Mouse (Mus musculus) neural tube, embryonic 12.5 days (tissue): ENCODE data around the gene Map2k5. TPM values are rescaled to one million over a fixed set of nuclear protein-coding genes. Genes with fewer than 3 reads are reported as not detected.
A peak's percentile ranks its signal among the peaks of the same experiment; 100 is the strongest.

Experiments
- ATAC-seq: fragments of 200-750 bp; cut with Nextera tagmentation; 2 replicates; pipeline ENCODE4 v1.8.0; 2017; ENCODE audit warnings: low read depth, mild to moderate bottlenecking, moderate TSS enrichment, moderate library complexity; ENCODE audit not compliant: low FRiP score
- H3K27ac ChIP-seq: fragments of 300-500 bp; sonication (generic); 2 replicates; pipeline ENCODE4 v1.5.1; 2016
- H3K27me3 ChIP-seq: fragments of 300-500 bp; sonication (generic); replicated peaks from 2 replicates; pipeline ENCODE4 v1.6.1; 2016; ENCODE audit warnings: mild to moderate bottlenecking
- H3K36me3 ChIP-seq: fragments of 300-500 bp; sonication (generic); 2 replicates; pipeline ENCODE4 v1.6.1; 2016; ENCODE audit warnings: mild to moderate bottlenecking
- H3K4me1 ChIP-seq: fragments of 300-500 bp; sonication (generic); 2 replicates; pipeline ENCODE4 v1.6.1; 2016
- H3K4me2 ChIP-seq: fragments of 300-500 bp; sonication (generic); replicated peaks from 2 replicates; pipeline ENCODE4 v1.6.1; 2016; ENCODE audit warnings: mild to moderate bottlenecking
- H3K4me3 ChIP-seq: fragments of 300-500 bp; sonication (generic); 2 replicates; pipeline ENCODE4 v1.5.1; 2016
- H3K9ac ChIP-seq: fragments of 300-500 bp; sonication (generic); 2 replicates; pipeline ENCODE4 v1.6.1; 2016; ENCODE audit warnings: mild to moderate bottlenecking
- H3K9me3 ChIP-seq: fragments of 300-500 bp; sonication (generic); 2 replicates; pipeline ENCODE4 v1.6.1; 2016; ENCODE audit warnings: mild to moderate bottlenecking
- WGBS: fragments of 180-500 bp; shearing (Covaris S2); methylation state at CpG from one replicate; pipeline ENCODE4 v1.1.7; 2016; 5-methylcytosine and 5-hydroxymethylcytosine counted together
- polyA plus RNA-seq: library from polyadenylated mRNA; unstranded; fragments of >200 nt; fragmentation: Nextera tagmentation; extraction: Ambion mirVana; gene quantifications from 2 replicates; pipeline ENCODE4 v1.2.1, GENCODE M21; 2016

The Map2k5 gene
- polyA plus RNA-seq, 1 experiment from 2014 or later, result 45.9 TPM

GRCm38 (mm10) chr9:63248095-63248787 lies 129.5 kb downstream of the Map2k5 start:
- Histone ChIP-seq H3K27ac (no peak overlapping the region), H3K27me3 (no peaks in the 10 kb centered on the region), H3K36me3 (peaks cover 5% of the 10 kb centered on the region; the same call in 1 of the 2 replicates), H3K9ac (no peak overlapping the region), H3K9me3 (no peaks in the 10 kb centered on the region), H3K4me1 (peaks cover 15% of the 10 kb centered on the region), H3K4me3 (no peak overlapping the region), H3K4me2 (no peak overlapping the region)
- no peak for ATAC-seq

GRCm38 (mm10) chr9:63246568-63247169 lies 131.0 kb downstream of the Map2k5 start:
- H3K4me2 ChIP-seq, result no peak overlapping the region
- H3K9ac ChIP-seq, result no peak overlapping the region
- no peak overlapping the region for H3K27ac ChIP-seq
- peaks cover 5% of the 10 kb centered on the region; the same call in 1 of the 2 replicates for H3K36me3 ChIP-seq
- no peak overlapping the region for H3K4me3 ChIP-seq
- H3K4me1 ChIP-seq, result peaks cover 21% of the 10 kb centered on the region
- 81% methylated on average over 5 of the region's 5 CpGs for WGBS
- H3K27me3 ChIP-seq, result no peaks in the 10 kb centered on the region
- no peak for ATAC-seq
- H3K9me3 ChIP-seq, result no peaks in the 10 kb centered on the region

- no peak overlapping the region for H3K4me3 ChIP-seq
- H3K4me1 ChIP-seq, result peaks cover 26% of the 10 kb centered on the region
- H3K4me2 ChIP-seq, result no peak overlapping the region
- H3K27ac ChIP-seq, result no peak overlapping the region
- no peaks in the 10 kb centered on the region for H3K27me3 ChIP-seq
- H3K9ac ChIP-seq, result no peak overlapping the region
- 0 out of 2 replicates have a peak, but pooled peaks cover 5% of the 10 kb centered on the region for H3K36me3 ChIP-seq
- ATAC-seq, result no peak
- 25% methylated on average over 6 of the region's 6 CpGs for WGBS
- H3K9me3 ChIP-seq, result no peaks in the 10 kb centered on the region
Measured at GRCm38 (mm10) chr9:63241961-63242360, 135.7 kb downstream of the Map2k5 start.

GRCm38 (mm10) chr9:63241241-63241640 lies 136.5 kb downstream of the Map2k5 start:
- no peak for ATAC-seq
- Histone ChIP-seq H3K36me3 (0 out of 2 replicates have a peak, but pooled peaks cover 5% of the 10 kb centered on the region), H3K4me3 (no peak overlapping the region), H3K9ac (no peak overlapping the region), H3K9me3 (no peaks in the 10 kb centered on the region), H3K27me3 (no peaks in the 10 kb centered on the region), H3K27ac (no peak overlapping the region), H3K4me2 (0 out of 2 replicates have a peak overlapping the region, but pooled peaks have one; percentile 6), H3K4me1 (peaks cover 21% of the 10 kb centered on the region)
- WGBS, result 30% methylated on average over 8 of the region's 8 CpGs

GRCm38 (mm10) chr9:63234356-63234755 lies 143.3 kb downstream of the Map2k5 start:
- Histone ChIP-seq H3K4me1 (peaks cover 19% of the 10 kb centered on the region), H3K4me2 (no peak overlapping the region), H3K27ac (no peak overlapping the region), H3K4me3 (no peak overlapping the region), H3K9me3 (no peaks in the 10 kb centered on the region), H3K27me3 (no peaks in the 10 kb centered on the region), H3K9ac (no peak overlapping the region), H3K36me3 (no peaks in the 10 kb centered on the region)
- 31% methylated on average over 5 of the region's 5 CpGs for WGBS
- no peak for ATAC-seq

- no peak overlapping the region for H3K27ac ChIP-seq
- no peaks in the 10 kb centered on the region for H3K27me3 ChIP-seq
- H3K9me3 ChIP-seq, result no peaks in the 10 kb centered on the region
- no peak for ATAC-seq
- H3K4me1 ChIP-seq, result peaks cover 13% of the 10 kb centered on the region
- H3K4me3 ChIP-seq, result no peak overlapping the region
- no peak overlapping the region for H3K9ac ChIP-seq
- 42% methylated on average over 15 of the region's 15 CpGs for WGBS
- H3K4me2 ChIP-seq, result peak overlapping the region; percentile 18; the same call in 1 of the 2 replicates
- no peaks in the 10 kb centered on the region for H3K36me3 ChIP-seq
Measured at GRCm38 (mm10) chr9:63230289-63230688, 147.4 kb downstream of the Map2k5 start.

GRCm38 (mm10) chr9:63229124-63229523 lies 148.6 kb downstream of the Map2k5 start:
- Histone ChIP-seq H3K36me3 (no peaks in the 10 kb centered on the region), H3K4me1 (peaks cover 8% of the 10 kb centered on the region), H3K9ac (no peak overlapping the region), H3K4me3 (no peak overlapping the region), H3K27me3 (no peaks in the 10 kb centered on the region), H3K9me3 (no peaks in the 10 kb centered on the region), H3K4me2 (no peak overlapping the region), H3K27ac (no peak overlapping the region)
- no peak for ATAC-seq
- 83% methylated on average over 4 of the region's 4 CpGs for WGBS

GRCm38 (mm10) chr9:63222161-63222560 lies 155.5 kb downstream of the Map2k5 start:
- no peak for ATAC-seq
- H3K27ac ChIP-seq, result no peak overlapping the region

GRCm38 (mm10) chr9:63219851-63220250 lies 157.9 kb downstream of the Map2k5 start:
- H3K9ac ChIP-seq, result no peak overlapping the region
- H3K4me2 ChIP-seq, result no peak overlapping the region
- 0 out of 2 replicates have a peak overlapping the region, but pooled peaks have one; percentile 15 for H3K27ac ChIP-seq
- 68% methylated on average over 7 of the region's 7 CpGs for WGBS
- H3K4me1 ChIP-seq, result peaks cover 37% of the 10 kb centered on the region
- ATAC-seq, result no peak
- H3K9me3 ChIP-seq, result no peaks in the 10 kb centered on the region
- H3K36me3 ChIP-seq, result no peaks in the 10 kb centered on the region
- H3K27me3 ChIP-seq, result no peaks in the 10 kb centered on the region
- no peak overlapping the region for H3K4me3 ChIP-seq

More at GRCm38 (mm10) chr9:63222161-63222560, 155.5 kb downstream of the Map2k5 start:
- Histone ChIP-seq H3K36me3 (no peaks in the 10 kb centered on the region), H3K4me1 (peaks cover 29% of the 10 kb centered on the region), H3K27me3 (no peaks in the 10 kb centered on the region), H3K4me3 (no peak overlapping the region), H3K9ac (no peak overlapping the region), H3K9me3 (no peaks in the 10 kb centered on the region), H3K4me2 (no peak overlapping the region)
- WGBS, result 47% methylated on average over 6 of the region's 6 CpGs

GRCm38 (mm10) chr9:63215031-63215430 lies 162.7 kb downstream of the Map2k5 start:
- H3K4me3 ChIP-seq, result no peak overlapping the region
- H3K36me3 ChIP-seq, result no peaks in the 10 kb centered on the region
- H3K9me3 ChIP-seq, result no peaks in the 10 kb centered on the region
- H3K4me2 ChIP-seq, result no peak overlapping the region
- H3K27me3 ChIP-seq, result no peaks in the 10 kb centered on the region
- 78% methylated on average over 2 of the region's 2 CpGs for WGBS
- H3K9ac ChIP-seq, result no peak overlapping the region
- no peak overlapping the region for H3K27ac ChIP-seq
- no peak for ATAC-seq
- peaks cover 17% of the 10 kb centered on the region for H3K4me1 ChIP-seq

GRCm38 (mm10) chr9:63206769-63207276 lies 170.9 kb downstream of the Map2k5 start:
- Histone ChIP-seq H3K36me3 (peaks cover 8% of the 10 kb centered on the region; the same call in 1 of the 2 replicates), H3K9ac (no peak overlapping the region), H3K9me3 (no peaks in the 10 kb centered on the region), H3K27me3 (no peaks in the 10 kb centered on the region), H3K27ac (no peak overlapping the region), H3K4me2 (0 out of 2 replicates have a peak overlapping the region, but pooled peaks have one; percentile 2), H3K4me1 (peaks cover 16% of the 10 kb centered on the region), H3K4me3 (no peak overlapping the region)
- WGBS, result 39% methylated on average over 15 of the region's 15 CpGs
- no peak for ATAC-seq

- WGBS, result 84% methylated on average over 3 of the region's 3 CpGs
- Histone ChIP-seq H3K36me3 (peaks cover 9% of the 10 kb centered on the region; the same call in 1 of the 2 replicates), H3K27me3 (no peaks in the 10 kb centered on the region), H3K9ac (no peak overlapping the region), H3K9me3 (no peaks in the 10 kb centered on the region), H3K27ac (no peak overlapping the region), H3K4me3 (no peak overlapping the region), H3K4me1 (peaks cover 17% of the 10 kb centered on the region), H3K4me2 (no peak overlapping the region)
- ATAC-seq, result no peak
Measured at GRCm38 (mm10) chr9:63203461-63203860, 174.2 kb downstream of the Map2k5 start.
